Mouse (Mus musculus) kidney, adult 2 months (tissue): ENCODE data around the gene Mpc1. TPM values are rescaled to one million over a fixed set of nuclear protein-coding genes. Genes with fewer than 3 reads are reported as not detected.
A peak's percentile ranks its signal among the peaks of the same experiment; 100 is the strongest.
"Not testable (repeated sequence)": the region's sequence is repeated elsewhere in the genome, so short reads cannot be mapped to it uniquely, and the experiment has no call there.

ENCODE experiments used
- DNase-seq: peaks from one replicate; pipeline ENCODE4 v3.0.0; 2021
- H3K27ac ChIP-seq: fragments of 200-500 bp; 2 replicates; pipeline ENCODE4 v1.5.1; 2012; ENCODE audit warnings: low read depth, low read length, control low read depth, inconsistent platforms; ENCODE audit not compliant: insufficient read depth
- H3K27me3 ChIP-seq: fragments of 200-500 bp; replicated peaks from 2 replicates; pipeline ENCODE4 v1.6.1; 2012; ENCODE audit warnings: mild to moderate bottlenecking, moderate library complexity, low read length, inconsistent platforms; ENCODE audit not compliant: control insufficient read depth, insufficient read depth
- H3K36me3 ChIP-seq: fragments of 200-500 bp; 2 replicates; pipeline ENCODE4 v1.6.1; 2012; ENCODE audit warnings: mild to moderate bottlenecking, moderate library complexity, low read length, inconsistent platforms; ENCODE audit not compliant: control insufficient read depth, insufficient read depth
- H3K4me1 ChIP-seq: fragments of 200-500 bp; 2 replicates; pipeline ENCODE4 v1.6.1; 2011; ENCODE audit warnings: low read length; ENCODE audit not compliant: control insufficient read depth, insufficient read depth
- H3K4me3 ChIP-seq: fragments of 200-500 bp; 2 replicates; pipeline ENCODE4 v1.5.1; 2011; ENCODE audit warnings: mild to moderate bottlenecking, low read depth, low read length, control low read depth; ENCODE audit not compliant: insufficient read depth
- CTCF ChIP-seq: fragments of 200-500 bp; conservative IDR thresholded peaks from 2 replicates; pipeline ENCODE4 v1.5.1; 2011; ENCODE audit warnings: low read depth, mild to moderate bottlenecking, control low read depth, low read length, moderate library complexity, mixed read lengths; ENCODE audit not compliant: insufficient read depth, insufficient read length
- POLR2A ChIP-seq: fragments of 200-500 bp; IDR thresholded peaks from one replicate; pipeline ENCODE4 v1.6.1; 2011; ENCODE audit warnings: low read depth, low read length, control low read depth
- WGBS: fragments of 180-500 bp; shearing (Covaris S2); methylation state at CpG from one replicate; pipeline ENCODE4 v1.1.7; 2018; 5-methylcytosine and 5-hydroxymethylcytosine counted together
- polyA plus RNA-seq: library from polyadenylated mRNA; depleted of rRNA; stranded (reverse); fragments of >200 nt; gene quantifications from 2 replicates; pipeline ENCODE4 v1.2.3, GENCODE M21; 2012

Mpc1 gene
- polyA plus RNA-seq, 1 experiment = 608 TPM

DNA sequence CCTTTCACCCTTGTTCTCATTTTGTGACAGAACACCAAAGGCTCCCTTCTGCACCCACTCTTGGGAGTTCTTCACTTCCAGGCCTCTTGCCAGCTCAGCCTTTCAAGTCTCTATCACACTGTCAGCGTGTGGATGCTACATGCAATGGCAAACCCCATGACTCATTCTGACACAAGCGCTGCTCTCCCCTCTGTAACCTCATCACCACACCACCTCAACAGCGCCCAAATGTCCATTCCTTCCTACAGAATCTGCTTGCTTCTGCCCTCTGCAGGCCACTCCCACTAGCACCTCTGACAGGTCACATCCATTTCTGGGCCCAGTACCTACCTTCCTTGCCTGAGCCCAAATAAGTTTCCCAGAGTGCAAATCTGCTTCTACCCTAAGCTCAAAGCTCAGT lies 23.1 kb downstream of the Mpc1 start:
- DNase-seq = no peak
- 31% methylated on average over 3 of the region's 3 CpGs for WGBS

DNA sequence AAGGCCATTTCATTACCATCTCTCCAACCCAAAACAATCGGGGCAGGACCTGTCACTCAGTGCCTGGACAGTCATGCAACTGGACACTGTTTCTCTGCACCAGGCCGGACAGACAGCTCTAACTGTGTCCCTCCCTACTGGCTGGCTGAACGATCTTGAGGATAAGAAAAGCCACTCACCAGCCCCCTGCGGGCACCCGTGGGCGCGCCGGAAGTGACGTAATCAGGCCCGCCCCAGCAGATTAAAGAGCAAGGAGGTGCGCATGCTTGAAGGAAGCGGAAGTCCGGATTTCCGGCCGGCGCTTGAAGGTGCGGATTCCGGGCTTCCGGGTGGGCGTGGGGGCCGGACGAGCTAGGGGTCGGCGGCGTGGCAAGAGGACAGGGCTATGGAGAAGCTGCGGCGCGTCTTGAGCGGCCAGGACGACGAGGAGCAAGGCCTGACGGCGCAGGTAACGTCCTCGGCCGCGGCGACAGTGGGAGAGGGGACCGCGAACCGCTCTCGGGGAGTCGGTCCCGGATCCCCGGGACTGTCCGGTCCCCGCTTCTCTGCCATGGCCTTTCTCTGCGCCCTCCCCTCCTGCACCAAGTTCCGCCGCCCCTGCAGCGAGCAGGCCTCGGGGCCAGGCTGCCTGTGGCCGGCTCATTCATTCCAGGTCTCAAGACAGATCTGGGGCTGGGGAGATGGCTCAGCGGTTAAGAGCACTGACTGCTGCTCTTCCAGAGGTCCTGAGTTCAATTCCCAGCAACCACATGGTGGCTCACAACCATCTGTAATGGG lies 28.3 kb downstream of the Mpc1 start, which contains the start of gene Sft2d1:
TSS of gene Sft2d1 (plus strand) at position 265 of the 777 bp plus-strand sequence.
- Histone ChIP-seq H3K4me1 (peaks cover 32% of the 10 kb centered on the region), H3K36me3 (no peaks in the 10 kb centered on the region), H3K4me3 (peak within 1 kb of the TSS; percentile 63), H3K27ac (peak within 1 kb of the TSS; percentile 87), H3K27me3 (no peaks in the 10 kb centered on the region)
- peak; percentile 98 for DNase-seq
- TF ChIP-seq CTCF = no peak
- TF ChIP-seq POLR2A = no peak
- under 1% methylated on average over 54 of the region's 54 CpGs for WGBS

More for the DNA sequence above, 23.1 kb downstream of the Mpc1 start:
- H3K36me3 ChIP-seq = no peaks in the 10 kb centered on the region
- H3K4me3 ChIP-seq = no peak overlapping the region
- no peaks in the 10 kb centered on the region for H3K27me3 ChIP-seq
- peak overlapping the region; percentile 45 for H3K27ac ChIP-seq
- H3K4me1 ChIP-seq = no peaks in the 10 kb centered on the region; the same call in 1 of the 2 replicates
- TF ChIP-seq POLR2A (no peak), CTCF (peak; percentile 52; the same call in 1 of the 2 replicates)

DNA sequence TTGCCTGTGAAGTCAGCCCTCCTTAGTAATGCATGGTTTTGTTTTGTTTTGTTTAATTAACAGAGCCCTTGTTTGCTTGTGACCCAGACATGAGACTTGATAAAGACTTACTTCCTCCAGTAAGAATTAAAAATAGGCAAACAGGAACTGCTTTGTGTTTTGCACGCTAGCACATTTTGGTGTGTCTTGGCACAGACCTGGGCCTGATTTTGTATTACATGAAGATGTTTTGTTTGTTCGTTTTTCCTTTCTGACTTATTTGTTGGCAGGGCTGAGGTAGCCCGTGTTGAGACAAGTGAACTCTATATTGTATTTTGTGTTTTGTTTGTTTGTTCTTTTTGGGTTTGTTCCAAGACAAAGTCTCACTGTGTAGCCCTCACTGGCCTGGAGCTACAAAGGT lies 29.0 kb downstream of the Mpc1 start:
- H3K36me3 ChIP-seq = no peaks in the 10 kb centered on the region
- WGBS = 16% methylated on average over 3 of the region's 3 CpGs
- peaks cover 32% of the 10 kb centered on the region for H3K4me1 ChIP-seq
- DNase-seq = peak; percentile 59
- no peaks in the 10 kb centered on the region for H3K27me3 ChIP-seq
- no peak for TF ChIP-seq POLR2A
- H3K4me3 ChIP-seq = peak overlapping the region; percentile 63
- H3K27ac ChIP-seq = peak overlapping the region; percentile 87

GRCm38 (mm10) chr17:8313976-8314375 lies 31.3 kb downstream of the Mpc1 start:
- DNase-seq = peak; percentile 84
- 56% methylated on average over 3 of the region's 3 CpGs for WGBS
- TF ChIP-seq CTCF (no peak), POLR2A (no peak)
- H3K4me3 ChIP-seq = no peak overlapping the region
- no peaks in the 10 kb centered on the region for H3K36me3 ChIP-seq
- H3K4me1 ChIP-seq = peaks cover 34% of the 10 kb centered on the region
- no peaks in the 10 kb centered on the region for H3K27me3 ChIP-seq
- H3K27ac ChIP-seq = peak overlapping the region; percentile 87

DNA sequence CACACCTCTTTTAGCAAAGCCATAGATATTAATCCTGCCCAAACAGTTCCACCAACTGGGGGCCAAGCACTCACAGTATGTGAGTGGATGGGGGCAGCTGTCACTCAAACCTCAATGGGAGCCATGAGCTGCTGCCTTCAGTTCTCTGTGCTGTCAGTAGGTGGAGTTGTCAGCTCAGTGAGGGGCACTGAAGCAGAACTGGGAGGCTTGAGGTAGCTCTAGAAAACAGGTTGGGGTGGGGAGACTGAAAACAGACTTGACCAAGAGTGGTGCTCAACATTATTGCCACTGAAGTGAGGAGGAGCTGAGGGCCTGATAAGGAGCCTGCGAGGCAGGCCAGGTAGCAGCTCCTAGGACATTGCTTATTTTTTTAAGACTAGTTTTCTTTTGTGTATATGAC lies 33.5 kb downstream of the Mpc1 start:
- H3K27me3 ChIP-seq = no peaks in the 10 kb centered on the region
- H3K4me1 ChIP-seq = peaks cover 34% of the 10 kb centered on the region
- WGBS = 97% methylated on average over 1 of the region's 1 CpGs
- H3K27ac ChIP-seq = no peak overlapping the region
- DNase-seq = peak; percentile 44
- H3K36me3 ChIP-seq = no peaks in the 10 kb centered on the region
- H3K4me3 ChIP-seq = no peak overlapping the region
- TF ChIP-seq POLR2A (no peak), CTCF (peak; percentile 56)

DNA sequence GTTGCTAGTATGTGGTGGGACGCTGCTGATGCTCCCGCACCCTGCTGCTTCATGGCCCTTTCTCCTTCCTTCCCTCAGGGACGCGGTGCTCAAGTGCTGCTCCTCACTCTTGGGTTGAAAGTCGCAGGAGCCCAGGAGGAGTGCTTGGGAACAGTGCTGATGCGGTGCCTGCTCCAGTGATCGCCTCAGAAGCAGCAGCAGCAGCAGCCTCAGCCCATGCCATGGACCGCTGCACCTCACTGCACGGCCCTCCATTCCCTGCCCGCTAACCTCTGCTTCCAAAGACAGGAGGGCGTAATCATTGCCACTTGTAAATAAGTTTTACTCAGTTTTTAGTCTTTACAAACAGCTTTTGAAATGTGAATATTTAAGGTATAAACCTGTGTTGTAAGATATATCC lies 44.2 kb downstream of the Mpc1 start:
- H3K4me1 ChIP-seq, H3K27ac ChIP-seq, H3K4me3 ChIP-seq, H3K36me3 ChIP-seq, DNase-seq, H3K27me3 ChIP-seq: not testable (repeated sequence)
- WGBS = 53% methylated on average over 10 of the region's 11 CpGs

DNA sequence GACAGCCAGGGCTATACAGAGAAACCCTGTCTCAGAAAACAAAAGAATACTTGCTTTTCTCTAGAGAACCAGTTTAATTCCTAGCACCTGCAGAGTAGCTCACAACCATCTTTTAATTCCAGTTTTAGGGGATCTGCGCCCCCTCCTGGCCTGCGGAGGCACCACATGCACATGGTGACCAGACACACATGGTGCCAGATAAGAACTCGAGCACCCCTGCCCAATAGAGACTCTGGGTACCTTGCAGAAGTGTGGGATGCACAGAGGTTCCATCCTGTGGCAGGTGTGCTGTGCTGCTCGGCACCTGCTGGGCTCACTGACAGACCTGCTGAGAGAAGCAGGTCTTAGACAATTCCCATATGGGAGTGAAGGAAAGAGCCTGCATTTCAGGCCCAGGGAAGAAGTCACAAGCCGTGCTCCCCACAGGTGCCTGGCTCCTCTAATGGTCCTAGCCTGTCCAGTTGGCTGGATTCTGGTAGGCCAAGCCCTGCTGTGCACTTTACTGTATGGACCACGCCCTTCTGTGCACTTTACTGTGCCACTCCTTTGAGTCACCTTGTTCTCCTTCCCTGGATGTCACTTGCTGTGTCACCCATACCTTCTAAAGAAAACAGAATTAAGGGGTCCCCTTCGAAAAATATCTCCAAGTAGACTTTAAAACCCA lies 45.9 kb downstream of the Mpc1 start:
- no peak overlapping the region for H3K27ac ChIP-seq
- TF ChIP-seq CTCF (peak; percentile 43), POLR2A (no peak)
- DNase-seq = peak; percentile 23
- no peaks in the 10 kb centered on the region for H3K27me3 ChIP-seq
- no peaks in the 10 kb centered on the region; the same call in none of the 2 replicates for H3K36me3 ChIP-seq
- 79% methylated on average over 7 of the region's 7 CpGs for WGBS
- H3K4me1 ChIP-seq = no peaks in the 10 kb centered on the region
- H3K4me3 ChIP-seq = no peak overlapping the region
